Mouse (Mus musculus) liver, embryonic 16.5 days (tissue): ENCODE data around the gene Vps29. TPM values are rescaled to one million over a fixed set of nuclear protein-coding genes. Genes with fewer than 3 reads are reported as not detected.
A peak's percentile ranks its signal among the peaks of the same experiment; 100 is the strongest.

Experiments used
- ATAC-seq: fragments of 200-750 bp; cut with Nextera tagmentation; 2 replicates; pipeline ENCODE4 v1.8.0; 2017; ENCODE audit warnings: low read depth, mild to moderate bottlenecking, moderate number of reproducible peaks, moderate library complexity
- H3K27ac ChIP-seq: fragments of 300-500 bp; sonication (generic); 2 replicates; pipeline ENCODE4 v1.5.1; 2014; ENCODE audit warnings: mild to moderate bottlenecking, low read length
- H3K27me3 ChIP-seq: fragments of 300-500 bp; sonication (generic); 2 replicates; pipeline ENCODE4 v1.6.1; 2014; ENCODE audit warnings: low read depth, low read length, mixed read lengths; ENCODE audit not compliant: control insufficient read depth, insufficient read depth
- H3K36me3 ChIP-seq: fragments of 300-500 bp; sonication (generic); 2 replicates; pipeline ENCODE4 v1.6.1; 2014; ENCODE audit warnings: mild to moderate bottlenecking; ENCODE audit not compliant: control insufficient read depth, insufficient read depth
- H3K4me1 ChIP-seq: fragments of 300-500 bp; sonication (generic); 2 replicates; pipeline ENCODE4 v1.6.1; 2014; ENCODE audit warnings: low read depth, low read length, mixed read lengths; ENCODE audit not compliant: control insufficient read depth
- H3K4me2 ChIP-seq: fragments of 300-500 bp; sonication (generic); 2 replicates; pipeline ENCODE4 v1.6.1; 2014; ENCODE audit warnings: low read depth, low read length, mixed read lengths
- H3K4me3 ChIP-seq: fragments of 300-500 bp; sonication (generic); 2 replicates; pipeline ENCODE4 v1.5.1; 2014; ENCODE audit warnings: low read depth, mild to moderate bottlenecking, low read length
- H3K9ac ChIP-seq: fragments of 300-500 bp; sonication (generic); 2 replicates; pipeline ENCODE4 v1.6.1; 2014; ENCODE audit warnings: low read depth, low read length
- H3K9me3 ChIP-seq: fragments of 300-500 bp; sonication (generic); replicated peaks from 2 replicates; pipeline ENCODE4 v1.6.1; 2016; ENCODE audit warnings: low read length; ENCODE audit not compliant: control insufficient read depth
- WGBS: fragments of 180-500 bp; shearing (Covaris S2); extraction: QIAGEN DNeasy Blood & Tissue Kit; methylation state at CpG from one replicate; pipeline ENCODE4 v1.1.7; 2014; ENCODE audit not compliant: insufficient replicate concordance; 5-methylcytosine and 5-hydroxymethylcytosine counted together
- polyA plus RNA-seq: library from polyadenylated mRNA; unstranded; fragments of >200 nt; fragmentation: Nextera tagmentation; extraction: Ambion mirVana; gene quantifications from 2 replicates; pipeline ENCODE4 v1.2.1, GENCODE M21; 2015

Gene Vps29
- 95.1 and 104 TPM in 2 replicates for polyA plus RNA-seq

GRCm38 (mm10) chr5:122353807-122354491 is at the start of gene Vps29, which contains the start of gene Rad9b:
Gene Vps29, plus strand, starts transcription at chr5:122354369.
Gene Rad9b, minus strand, starts transcription at chr5:122354233.
- Histone ChIP-seq H3K9me3 (no peaks in the 10 kb centered on the region), H3K4me3 (peak within 1 kb of the TSS; percentile 94), H3K27ac (peak within 1 kb of the TSS; percentile 78), H3K36me3 (no peaks in the 10 kb centered on the region), H3K4me2 (peak within 1 kb of the TSS; percentile 91), H3K4me1 (peaks cover 10% of the 10 kb centered on the region), H3K27me3 (no peaks in the 10 kb centered on the region), H3K9ac (peak within 1 kb of the TSS; percentile 93)
- 1% methylated on average over 51 of the region's 51 CpGs for WGBS
- ATAC-seq: peak; percentile 96

DNA sequence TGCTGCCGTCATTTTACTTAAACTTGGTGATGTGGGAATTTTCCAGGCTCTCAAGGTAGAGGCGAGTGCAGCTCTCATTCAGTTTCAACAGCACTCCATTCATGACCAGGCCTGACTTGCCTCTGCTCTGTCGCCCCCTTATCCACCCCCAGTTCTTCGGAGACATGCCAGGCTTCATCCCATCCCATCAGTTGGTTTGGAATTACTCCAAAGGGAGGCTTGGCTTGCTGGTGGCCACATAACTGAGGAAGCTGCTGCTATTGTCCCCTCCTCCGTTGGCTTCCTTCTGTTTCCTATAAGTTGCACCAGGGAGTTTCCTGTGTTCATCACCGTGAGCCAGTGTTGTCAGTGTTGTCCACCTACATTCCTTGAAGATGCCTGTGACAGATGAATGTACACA is 49.6 kb upstream of the Vps29 start:
- Histone ChIP-seq H3K9ac (no peak overlapping the region), H3K36me3 (no peaks in the 10 kb centered on the region), H3K9me3 (no peaks in the 10 kb centered on the region), H3K4me3 (no peak overlapping the region), H3K4me1 (peaks cover 24% of the 10 kb centered on the region), H3K4me2 (no peak overlapping the region), H3K27ac (no peak overlapping the region), H3K27me3 (no peaks in the 10 kb centered on the region)
- 59% methylated on average over 6 of the region's 6 CpGs for WGBS
- no peak for ATAC-seq

- Histone ChIP-seq H3K27ac (no peak overlapping the region), H3K4me2 (no peak overlapping the region), H3K4me1 (peaks cover 24% of the 10 kb centered on the region), H3K27me3 (no peaks in the 10 kb centered on the region), H3K9me3 (no peaks in the 10 kb centered on the region), H3K36me3 (no peaks in the 10 kb centered on the region), H3K4me3 (no peak overlapping the region), H3K9ac (no peak overlapping the region)
- WGBS: 71% methylated on average over 7 of the region's 7 CpGs
- no peak for ATAC-seq
These were observed 48.7 kb upstream of the Vps29 start for GRCm38 (mm10) chr5:122305472-122305871.

DNA sequence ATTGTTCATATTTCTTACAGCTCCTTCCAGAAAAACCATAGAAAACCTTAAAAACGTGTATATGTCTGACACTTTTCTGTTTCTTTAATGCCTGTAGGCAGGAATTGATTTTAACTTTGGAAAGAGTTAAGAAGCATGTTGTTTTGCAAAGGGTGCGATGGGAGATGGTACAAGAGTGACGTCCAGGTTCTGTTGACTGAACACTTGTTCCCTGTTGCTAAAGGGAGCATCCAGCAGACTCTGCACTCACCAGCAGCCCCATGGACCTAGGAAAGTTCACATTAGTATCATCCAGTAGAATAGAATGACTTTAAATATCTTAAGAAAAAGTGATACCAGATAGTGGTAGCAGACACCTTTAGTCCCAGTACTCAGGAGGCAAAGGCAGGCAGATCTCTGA is 47.6 kb upstream of the Vps29 start:
- Histone ChIP-seq H3K4me1 (peaks cover 24% of the 10 kb centered on the region), H3K27ac (no peak overlapping the region), H3K27me3 (no peaks in the 10 kb centered on the region), H3K36me3 (no peaks in the 10 kb centered on the region; the same call in 1 of the 2 replicates), H3K4me3 (no peak overlapping the region), H3K9me3 (no peaks in the 10 kb centered on the region), H3K9ac (no peak overlapping the region), H3K4me2 (no peak overlapping the region)
- 71% methylated on average over 3 of the region's 3 CpGs for WGBS
- no peak for ATAC-seq

DNA sequence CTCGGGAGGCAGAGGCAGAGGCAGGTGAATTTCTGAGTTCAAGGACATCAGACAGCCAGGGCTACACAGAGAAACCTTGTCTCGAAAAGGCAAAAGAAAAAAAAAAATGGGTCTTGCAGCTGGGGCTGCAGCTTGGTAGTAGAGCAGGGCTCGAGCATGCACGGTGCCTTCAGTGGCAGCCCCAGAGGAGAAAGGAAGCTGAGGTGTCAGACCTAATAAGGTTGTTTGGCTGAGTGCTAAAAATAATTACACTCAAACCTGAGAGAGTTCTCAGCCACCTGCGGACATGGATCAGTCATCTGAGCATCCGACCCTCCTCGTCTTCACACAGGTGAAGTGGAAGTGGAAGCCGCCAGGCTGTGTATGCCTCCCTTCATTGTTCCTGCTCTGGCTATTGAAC is 43.5 kb upstream of the Vps29 start:
- H3K9me3 ChIP-seq: no peaks in the 10 kb centered on the region
- H3K27ac ChIP-seq: no peak overlapping the region
- 74% methylated on average over 8 of the region's 8 CpGs for WGBS
- H3K4me1 ChIP-seq: peaks cover 12% of the 10 kb centered on the region
- H3K4me3 ChIP-seq: no peak overlapping the region
- H3K36me3 ChIP-seq: peaks cover 2% of the 10 kb centered on the region; the same call in 1 of the 2 replicates
- no peaks in the 10 kb centered on the region for H3K27me3 ChIP-seq
- ATAC-seq: no peak
- H3K9ac ChIP-seq: no peak overlapping the region
- no peak overlapping the region for H3K4me2 ChIP-seq

- peaks cover 12% of the 10 kb centered on the region for H3K4me1 ChIP-seq
- no peak overlapping the region for H3K9ac ChIP-seq
- H3K9me3 ChIP-seq: no peaks in the 10 kb centered on the region
- no peak for ATAC-seq
- 68% methylated on average over 7 of the region's 7 CpGs for WGBS
- no peak overlapping the region for H3K27ac ChIP-seq
- H3K4me3 ChIP-seq: no peak overlapping the region
- H3K27me3 ChIP-seq: no peaks in the 10 kb centered on the region
- peaks cover 2% of the 10 kb centered on the region; the same call in 1 of the 2 replicates for H3K36me3 ChIP-seq
- H3K4me2 ChIP-seq: no peak overlapping the region
These were observed 42.5 kb upstream of the Vps29 start for GRCm38 (mm10) chr5:122311692-122312091.

- Histone ChIP-seq H3K27me3 (no peaks in the 10 kb centered on the region), H3K4me2 (no peak overlapping the region), H3K4me1 (peaks cover 12% of the 10 kb centered on the region), H3K4me3 (no peak overlapping the region), H3K36me3 (peaks cover 5% of the 10 kb centered on the region), H3K27ac (no peak overlapping the region), H3K9me3 (no peaks in the 10 kb centered on the region), H3K9ac (no peak overlapping the region)
- 76% methylated on average over 4 of the region's 4 CpGs for whole genome bisulfite sequencing
- no peak for ATAC-seq
These were observed 41.8 kb upstream of the Vps29 start for GRCm38 (mm10) chr5:122312346-122312745.

DNA sequence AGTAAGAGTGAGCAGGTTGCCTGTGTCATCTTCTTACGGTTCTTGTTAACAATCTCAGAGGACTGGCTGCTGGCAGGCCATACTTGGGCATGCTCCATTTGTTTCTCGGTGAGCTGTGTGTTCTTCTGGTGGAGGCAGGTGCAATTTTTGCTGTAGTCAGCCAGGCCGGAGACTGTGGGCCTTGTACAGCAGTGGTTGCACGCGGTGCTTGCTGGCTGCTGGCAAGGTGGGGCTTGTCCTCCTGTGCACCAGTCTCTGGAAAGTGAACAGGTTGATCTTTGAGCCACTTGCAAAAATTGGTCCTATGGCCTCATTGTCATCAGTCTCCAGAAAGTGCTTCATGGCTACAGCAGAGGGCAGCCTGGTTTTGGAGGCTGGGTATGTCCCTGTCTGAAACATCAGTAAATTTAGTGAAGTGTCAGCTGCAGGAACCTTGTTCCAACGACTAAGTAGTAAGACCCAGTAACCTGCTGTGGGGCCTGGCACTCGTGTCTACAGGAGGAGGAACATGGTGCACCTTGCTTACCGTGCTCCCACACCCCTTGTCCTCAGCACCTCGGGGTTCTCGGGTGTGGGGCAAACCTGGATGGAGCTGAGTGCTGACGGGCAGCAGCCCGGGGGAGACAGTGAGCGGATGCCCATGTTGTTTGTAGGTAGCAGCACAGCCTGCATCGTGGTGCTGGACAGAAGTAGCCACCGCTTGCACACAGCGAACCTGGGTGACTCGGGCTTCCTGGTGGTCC is 41.1 kb upstream of the Vps29 start:
- no peak overlapping the region for H3K27ac ChIP-seq
- H3K27me3 ChIP-seq: no peaks in the 10 kb centered on the region
- WGBS: 77% methylated on average over 17 of the region's 17 CpGs
- H3K4me2 ChIP-seq: no peak overlapping the region
- H3K36me3 ChIP-seq: peaks cover 5% of the 10 kb centered on the region
- H3K4me3 ChIP-seq: no peak overlapping the region
- H3K4me1 ChIP-seq: peaks cover 14% of the 10 kb centered on the region
- no peak for ATAC-seq
- no peaks in the 10 kb centered on the region for H3K9me3 ChIP-seq
- H3K9ac ChIP-seq: no peak overlapping the region
